Mouse (Mus musculus) G1E (cell line): ENCODE measurements at regions not wholly inside any gene's neighbourhood (a gene's known extent, or its start where the extent isn't known, plus 50 kb on each side); places are given as distances from the start of the nearest gene placed in this dataset.

Experiments used
- ATAC-seq: 2 replicates; pipeline ENCODE4 v1.8.0; 2016; ENCODE audit warnings: mild to moderate bottlenecking; ENCODE audit not compliant: insufficient number of reproducible peaks, poor library complexity, low FRiP score, severe bottlenecking; ENCODE audit errors: extremely low read depth
- DNase-seq: peaks from one replicate; pipeline ENCODE4 v3.0.0; 2012; ENCODE audit warnings: low spot score
- H3K27me3 ChIP-seq: 2 replicates; pipeline ENCODE4 v1.6.1; 2012; ENCODE audit warnings: mild to moderate bottlenecking, low read length, inconsistent platforms; ENCODE audit not compliant: insufficient read depth
- H3K36me3 ChIP-seq: replicated peaks from 2 replicates; pipeline ENCODE3; 2012; ENCODE audit warnings: mild to moderate bottlenecking, inconsistent platforms
- H3K4me1 ChIP-seq: 2 replicates; pipeline ENCODE4 v1.6.1; 2012; ENCODE audit warnings: low read depth, low read length, inconsistent platforms, mixed read lengths; ENCODE audit not compliant: insufficient read depth
- H3K4me3 ChIP-seq: 2 replicates; pipeline ENCODE4 v1.5.1; 2012; ENCODE audit warnings: low read depth, mild to moderate bottlenecking, inconsistent platforms, low read length, moderate library complexity, mixed read lengths
- H3K9me3 ChIP-seq: replicated peaks from 2 replicates; pipeline ENCODE4 v1.6.1; 2012; ENCODE audit warnings: inconsistent platforms
- CTCF ChIP-seq: IDR thresholded peaks from 2 replicates; pipeline ENCODE4 v1.5.1; 2012; ENCODE audit warnings: low read depth, low read length, inconsistent platforms, mixed read lengths
- GATA1 ChIP-seq: IDR thresholded peaks from 2 replicates; pipeline ENCODE4 v1.6.1; 2012; ENCODE audit warnings: borderline replicate concordance, low read length, inconsistent platforms, mixed read lengths
- GATA2 ChIP-seq: IDR thresholded peaks from 2 replicates; pipeline ENCODE4 v1.6.1; 2012; ENCODE audit warnings: low read depth, low read length, inconsistent platforms, borderline replicate concordance
- POLR2AphosphoS5 ChIP-seq: IDR thresholded peaks from 2 replicates; pipeline ENCODE4 v1.6.1; 2012; ENCODE audit warnings: low read depth, low read length, inconsistent platforms; ENCODE audit not compliant: insufficient replicate concordance
- TAL1 ChIP-seq: conservative IDR thresholded peaks from 2 replicates; pipeline ENCODE4 v1.6.1; 2012; ENCODE audit warnings: low read depth, low read length, inconsistent platforms, mixed read lengths

GRCm38 (mm10) chr13:5723319-5723718 lies 138.0 kb upstream of the Klf6 start:
- TF ChIP-seq POLR2AphosphoS5 (no peak), GATA2 (no peak), CTCF (no peak), TAL1 (no peak), GATA1 (no peak)
- Histone ChIP-seq H3K36me3 (no peaks in the 10 kb centered on the region), H3K4me1 (peaks cover 6% of the 10 kb centered on the region), H3K4me3 (no peak overlapping the region), H3K27me3 (no peaks in the 10 kb centered on the region), H3K9me3 (no peaks in the 10 kb centered on the region)
- no peak for DNase-seq
- no peak for ATAC-seq

GRCm38 (mm10) chr13:5724364-5724763 lies 136.9 kb upstream of the Klf6 start:
- ATAC-seq, result no peak

GRCm38 (mm10) chr13:5725984-5726383 lies 135.3 kb upstream of the Klf6 start:
- H3K27me3 ChIP-seq, result no peaks in the 10 kb centered on the region
- ATAC-seq (no peak), DNase-seq (no peak)
- TF ChIP-seq GATA2, result no peak
- TF ChIP-seq CTCF, result no peak
- no peak for TF ChIP-seq GATA1
- TF ChIP-seq POLR2AphosphoS5, result no peak
- TF ChIP-seq TAL1, result no peak
- H3K4me3 ChIP-seq, result no peak overlapping the region
- peaks cover 6% of the 10 kb centered on the region for H3K4me1 ChIP-seq
- no peaks in the 10 kb centered on the region for H3K9me3 ChIP-seq
- H3K36me3 ChIP-seq, result no peaks in the 10 kb centered on the region

More at GRCm38 (mm10) chr13:5724364-5724763, 136.9 kb upstream of the Klf6 start:
- H3K9me3 ChIP-seq, result no peaks in the 10 kb centered on the region
- no peaks in the 10 kb centered on the region for H3K27me3 ChIP-seq
- DNase-seq, result peak; percentile 4
- H3K4me1 ChIP-seq, result peaks cover 6% of the 10 kb centered on the region
- H3K4me3 ChIP-seq, result no peak overlapping the region
- H3K36me3 ChIP-seq, result no peaks in the 10 kb centered on the region
- TF ChIP-seq GATA1 (no peak), GATA2 (no peak), CTCF (no peak), TAL1 (no peak), POLR2AphosphoS5 (no peak)

- DNase-seq (no peak), ATAC-seq (no peak)
- Histone ChIP-seq H3K9me3 (no peaks in the 10 kb centered on the region), H3K4me1 (peaks cover 6% of the 10 kb centered on the region), H3K27me3 (no peaks in the 10 kb centered on the region), H3K36me3 (no peaks in the 10 kb centered on the region), H3K4me3 (no peak overlapping the region)
- no peak for TF ChIP-seq GATA2
- TF ChIP-seq CTCF, result no peak
- TF ChIP-seq TAL1, result no peak
- TF ChIP-seq GATA1, result no peak
- no peak for TF ChIP-seq POLR2AphosphoS5
These were observed 134.8 kb upstream of the Klf6 start for GRCm38 (mm10) chr13:5726446-5726845.

- DNase-seq (no peak), ATAC-seq (no peak)
- H3K9me3 ChIP-seq, result no peaks in the 10 kb centered on the region
- no peak overlapping the region for H3K4me3 ChIP-seq
- TF ChIP-seq GATA2, result no peak
- no peak for TF ChIP-seq CTCF
- no peaks in the 10 kb centered on the region for H3K27me3 ChIP-seq
- H3K4me1 ChIP-seq, result peaks cover 6% of the 10 kb centered on the region
- no peaks in the 10 kb centered on the region for H3K36me3 ChIP-seq
These were observed 133.1 kb upstream of the Klf6 start for GRCm38 (mm10) chr13:5728172-5728571.

- no peak for ATAC-seq
- no peaks in the 10 kb centered on the region for H3K9me3 ChIP-seq
- no peaks in the 10 kb centered on the region for H3K27me3 ChIP-seq
- no peaks in the 10 kb centered on the region for H3K36me3 ChIP-seq
- no peak overlapping the region for H3K4me3 ChIP-seq
- TF ChIP-seq GATA2 (no peak), GATA1 (no peak), TAL1 (no peak), CTCF (no peak), POLR2AphosphoS5 (no peak)
- no peak for DNase-seq
- H3K4me1 ChIP-seq, result peaks cover 5% of the 10 kb centered on the region
These were observed 132.5 kb upstream of the Klf6 start for GRCm38 (mm10) chr13:5728808-5729207.
